ENCODE assay signal across 10 mouse cellular contexts in the genomic region with DNA sequence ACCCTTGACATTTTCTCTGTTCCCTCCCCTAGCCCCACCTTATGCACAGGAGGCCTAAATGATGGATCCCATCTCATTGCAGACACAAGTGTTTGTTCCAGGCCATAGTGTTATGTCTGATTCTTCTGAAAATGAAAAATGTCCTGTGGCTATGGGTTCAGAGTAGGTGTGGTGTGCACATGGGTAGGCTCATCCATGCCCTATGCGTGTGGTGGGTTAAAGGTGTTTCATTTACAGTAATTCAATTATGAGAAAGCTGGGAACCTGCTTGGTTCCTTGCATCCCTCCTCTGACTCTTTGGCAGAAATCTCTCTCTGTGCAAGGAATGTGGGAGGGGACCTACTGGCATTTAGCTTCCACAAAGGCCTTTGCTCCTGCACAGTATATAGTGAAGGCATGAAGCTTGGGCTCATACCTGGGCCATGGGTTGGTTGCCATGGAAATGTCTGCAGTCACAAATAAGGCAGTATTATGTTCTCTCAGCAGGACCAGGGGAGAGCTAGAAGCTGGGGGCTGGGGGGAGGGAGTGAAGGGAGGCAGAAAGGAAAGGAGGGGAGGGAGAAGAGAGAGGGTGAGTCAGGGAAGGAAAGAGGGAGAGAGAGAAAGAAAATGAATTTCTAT.
DNase-seq lines count a peak whose midpoint lies in the region; ATAC-seq and TF ChIP-seq lines count a peak whose summit lies in the region.
"Had no signal": no experiment of that assay in that cellular context is flagged by ENCODE, and none has a peak within 500 bp of the region (broad histone marks: within the 10 kb centered on the region; RNA-seq: fewer than 3 reads in every experiment).

No protein-coding gene starts in this region.

- H3K4me3 ChIP-seq in forebrain, embryonic 10.5 days, result no peak overlapping the region
- H3K4me3 ChIP-seq in hindbrain, embryonic 10.5 days, result no peak overlapping the region
- H3K4me3 ChIP-seq in limb, embryonic 14.5 days (replicated peaks; ENCODE audit: low read length), result no peak overlapping the region
- H3K4me3 ChIP-seq in neural tube, embryonic 14.5 days (ENCODE audit: low read depth, low read length), result no peak overlapping the region
- H3K4me3 ChIP-seq in kidney, embryonic 16.5 days (ENCODE audit: low read length), result no peak overlapping the region
- H3K4me3 ChIP-seq: heart, embryonic 13.5 days; limb, embryonic 15.5 days had no signal

- WGBS in forebrain, embryonic 10.5 days, result 67% methylated on average over 1 of the region's 1 CpGs
- WGBS in hindbrain, embryonic 10.5 days, result 67% methylated on average over 1 of the region's 1 CpGs
- WGBS in limb, embryonic 14.5 days, result 79% methylated on average over 1 of the region's 1 CpGs
- WGBS in neural tube, embryonic 14.5 days, result 59% methylated on average over 1 of the region's 1 CpGs
- 85% methylated on average over 1 of the region's 1 CpGs for WGBS in kidney, embryonic 16.5 days

- H3K4me2 ChIP-seq in limb, embryonic 14.5 days (replicated peaks; ENCODE audit: low read depth, low read length, severe bottlenecking), result no peak overlapping the region
- no peak overlapping the region for H3K4me2 ChIP-seq in neural tube, embryonic 14.5 days (ENCODE audit: low read depth, low read length)
- no peak overlapping the region for H3K4me2 ChIP-seq in kidney, embryonic 16.5 days (replicated peaks; ENCODE audit: low read depth, low read length)
- H3K4me2 ChIP-seq: heart, embryonic 13.5 days; limb, embryonic 15.5 days had no signal

- peak; percentile 59 for DNase-seq in forebrain, embryonic 10.5 days (ENCODE audit: extremely low spot score, low spot score)
- DNase-seq in hindbrain, embryonic 10.5 days (ENCODE audit: low spot score), result peak; percentile 40
- DNase-seq in limb, embryonic 14.5 days (ENCODE audit: low spot score), result no peak
- no peak for DNase-seq in thymus, postnatal 0 days (ENCODE audit: low spot score)
- no peak for DNase-seq in left cerebral cortex, adult 9 months (ENCODE audit: low spot score in 2 of 2)
- DNase-seq: cerebellum, adult 9-11 months had no signal

- peaks cover 5% of the 10 kb centered on the region; the same call in 1 of the 2 replicates for H3K9me3 ChIP-seq in forebrain, embryonic 10.5 days
- no peaks in the 10 kb centered on the region for H3K9me3 ChIP-seq in hindbrain, embryonic 10.5 days
- no peaks in the 10 kb centered on the region for H3K9me3 ChIP-seq in limb, embryonic 14.5 days (ENCODE audit: control insufficient read depth, low read length)
- no peaks in the 10 kb centered on the region for H3K9me3 ChIP-seq in neural tube, embryonic 14.5 days (ENCODE audit: control insufficient read depth, low read length)
- H3K9me3 ChIP-seq in kidney, embryonic 16.5 days (ENCODE audit: low read length), result no peaks in the 10 kb centered on the region
- H3K9me3 ChIP-seq: heart, embryonic 13.5 days; limb, embryonic 15.5 days had no signal

- no peaks in the 10 kb centered on the region for H3K27me3 ChIP-seq in forebrain, embryonic 10.5 days (ENCODE audit: poor library complexity, severe bottlenecking)
- no peaks in the 10 kb centered on the region for H3K27me3 ChIP-seq in hindbrain, embryonic 10.5 days (ENCODE audit: insufficient read depth, poor library complexity, severe bottlenecking)
- H3K27me3 ChIP-seq in limb, embryonic 14.5 days (ENCODE audit: control insufficient read depth, insufficient read depth, low read length), result no peaks in the 10 kb centered on the region
- H3K27me3 ChIP-seq in neural tube, embryonic 14.5 days (ENCODE audit: control insufficient read depth, insufficient read depth, low read length), result no peaks in the 10 kb centered on the region
- H3K27me3 ChIP-seq in kidney, embryonic 16.5 days (ENCODE audit: insufficient read depth, low read length), result no peaks in the 10 kb centered on the region
- H3K27me3 ChIP-seq: heart, embryonic 13.5 days; limb, embryonic 15.5 days had no signal

- ATAC-seq in limb, embryonic 14.5 days (ENCODE audit: low FRiP score, low read depth), result 0 out of 2 replicates have a peak, but pooled peaks have one; percentile 19
- ATAC-seq in neural tube, embryonic 14.5 days (ENCODE audit: low read depth), result peak; percentile 92
- ATAC-seq in kidney, embryonic 16.5 days (ENCODE audit: low FRiP score, low TSS enrichment), result no peak

- H3K9ac ChIP-seq in limb, embryonic 14.5 days (ENCODE audit: low read depth, low read length, severe bottlenecking), result no peak overlapping the region
- H3K9ac ChIP-seq in neural tube, embryonic 14.5 days (replicated peaks; ENCODE audit: low read depth, low read length), result no peak overlapping the region
- no peak overlapping the region for H3K9ac ChIP-seq in kidney, embryonic 16.5 days (replicated peaks; ENCODE audit: low read length)
- H3K9ac ChIP-seq: heart, embryonic 13.5 days; limb, embryonic 15.5 days had no signal

- peak overlapping the region; percentile 82 for H3K27ac ChIP-seq in forebrain, embryonic 10.5 days
- peak overlapping the region; percentile 19 for H3K27ac ChIP-seq in hindbrain, embryonic 10.5 days
- no peak overlapping the region for H3K27ac ChIP-seq in limb, embryonic 14.5 days (replicated peaks; ENCODE audit: low read depth, low read length)
- H3K27ac ChIP-seq in neural tube, embryonic 14.5 days (ENCODE audit: low read depth, low read length), result peak overlapping the region; percentile 3; the same call in 1 of the 2 replicates
- no peak overlapping the region for H3K27ac ChIP-seq in kidney, embryonic 16.5 days (ENCODE audit: low read length)
- H3K27ac ChIP-seq: heart, embryonic 13.5 days; limb, embryonic 15.5 days had no signal

- no peak for TF ChIP-seq POLR2A in limb, embryonic 14.5 days (IDR thresholded peaks at IDR 0.05; ENCODE audit: borderline replicate concordance, extremely low read depth, insufficient read depth, insufficient read length)

- no peaks in the 10 kb centered on the region for H3K36me3 ChIP-seq in forebrain, embryonic 10.5 days (replicated peaks)
- no peaks in the 10 kb centered on the region for H3K36me3 ChIP-seq in hindbrain, embryonic 10.5 days
- no peaks in the 10 kb centered on the region for H3K36me3 ChIP-seq in limb, embryonic 14.5 days (ENCODE audit: control insufficient read depth, insufficient read depth, low read length)
- no peaks in the 10 kb centered on the region for H3K36me3 ChIP-seq in neural tube, embryonic 14.5 days (ENCODE audit: control insufficient read depth, insufficient read depth, low read length)
- no peaks in the 10 kb centered on the region for H3K36me3 ChIP-seq in kidney, embryonic 16.5 days (ENCODE audit: insufficient read depth, low read length)
- H3K36me3 ChIP-seq: heart, embryonic 13.5 days; limb, embryonic 15.5 days had no signal

- H3K4me1 ChIP-seq in forebrain, embryonic 10.5 days, result peaks cover 41% of the 10 kb centered on the region
- peaks cover 30% of the 10 kb centered on the region for H3K4me1 ChIP-seq in hindbrain, embryonic 10.5 days (replicated peaks)
- H3K4me1 ChIP-seq in limb, embryonic 14.5 days (ENCODE audit: control insufficient read depth, insufficient read depth, low read length), result no peaks in the 10 kb centered on the region
- H3K4me1 ChIP-seq in neural tube, embryonic 14.5 days (ENCODE audit: control insufficient read depth, insufficient read depth, low read length), result no peaks in the 10 kb centered on the region
- no peaks in the 10 kb centered on the region for H3K4me1 ChIP-seq in kidney, embryonic 16.5 days (ENCODE audit: insufficient read depth, low read length)
- H3K4me1 ChIP-seq: heart, embryonic 13.5 days; limb, embryonic 15.5 days had no signal

Comparison
In these comparisons a context has a peak if more than half of its experiments do, and no peak if none do; other contexts are left out.
1. DNase-seq: peak in forebrain, embryonic 10.5 days (single experiment) and hindbrain, embryonic 10.5 days (single experiment); none in limb, embryonic 14.5 days (single experiment), thymus, postnatal 0 days (single experiment) and left cerebral cortex, adult 9 months (0 of 2).
2. H3K27ac ChIP-seq: peak in forebrain, embryonic 10.5 days (single experiment), hindbrain, embryonic 10.5 days (single experiment) and neural tube, embryonic 14.5 days (single experiment); none in limb, embryonic 14.5 days (single experiment) and kidney, embryonic 16.5 days (single experiment).